Mouse (Mus musculus) E14TG2a.4 (cell line): ENCODE data around the gene Tbc1d12.

ENCODE experiments used
- CTCF ChIP-seq: conservative IDR thresholded peaks from 2 replicates; pipeline ENCODE4 v1.5.1; 2014; ENCODE audit warnings: low read length
- NANOG ChIP-seq: IDR thresholded peaks from 2 replicates; pipeline ENCODE4 v1.6.1; 2014; ENCODE audit warnings: borderline replicate concordance, low read length, mixed read lengths
- POU5F1 ChIP-seq: IDR thresholded peaks from 2 replicates; pipeline ENCODE4 v1.6.1; 2014; ENCODE audit warnings: low read length, borderline replicate concordance

DNA sequence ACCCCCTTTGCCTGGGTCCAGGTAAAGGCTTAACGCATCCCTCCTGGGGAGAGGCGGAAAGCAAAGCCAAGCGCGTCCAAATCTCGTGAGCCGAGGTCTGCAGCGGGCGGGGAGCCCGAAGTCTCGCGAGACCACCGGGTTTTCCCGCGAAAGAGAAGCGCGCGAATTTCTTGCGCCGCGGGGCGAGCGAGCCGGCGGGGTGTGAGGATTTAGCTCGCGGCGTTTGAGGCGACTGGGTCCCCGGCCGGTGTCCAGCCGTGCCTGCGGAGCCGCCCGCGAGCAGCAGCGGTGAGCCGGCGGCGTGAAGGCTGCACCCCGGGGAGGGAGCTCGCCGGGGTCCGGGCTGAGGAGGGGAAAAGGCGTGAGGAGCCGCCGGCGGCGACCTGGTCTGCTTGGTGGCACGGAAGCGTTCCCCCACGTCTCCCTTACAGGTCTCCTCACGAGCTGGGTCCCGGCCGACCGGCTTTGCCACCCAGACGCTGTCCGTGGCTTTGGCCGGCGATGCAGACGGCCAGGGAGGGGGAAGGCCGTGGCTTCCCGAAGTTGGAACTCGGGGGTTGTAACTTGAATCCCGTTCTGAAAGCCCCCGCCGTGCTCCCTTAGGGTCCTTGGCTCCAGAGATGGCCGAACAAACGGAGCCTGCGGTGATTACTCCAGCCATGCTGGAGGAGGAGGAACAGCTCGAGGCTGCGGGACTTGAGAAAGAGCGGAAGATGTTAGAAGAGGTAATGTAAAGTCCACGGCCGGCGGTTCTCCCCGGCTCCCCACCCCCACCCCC lies 94.6 kb downstream of the Tbc1d12 start, which contains the start of gene Hells:
- no peak for TF ChIP-seq CTCF
- TF ChIP-seq POU5F1 = no peak
- TF ChIP-seq NANOG = no peak
